Mouse (Mus musculus) liver, embryonic 12.5 days (tissue): ENCODE results near the gene Shf. TPM values are rescaled to one million over a fixed set of nuclear protein-coding genes. Genes with fewer than 3 reads are reported as not detected.
"Not testable (repeated sequence)": the region's sequence is repeated elsewhere in the genome, so short reads cannot be mapped to it uniquely, and the experiment has no call there.

Source experiments
- ATAC-seq: fragments of 200-750 bp; cut with Nextera tagmentation; 2 replicates; pipeline ENCODE4 v1.8.0; 2017; ENCODE audit warnings: moderate number of reproducible peaks, mild to moderate bottlenecking, moderate library complexity
- H3K27ac ChIP-seq: fragments of 300-500 bp; sonication (generic); 2 replicates; pipeline ENCODE4 v1.5.1; 2016; ENCODE audit warnings: mild to moderate bottlenecking
- H3K27me3 ChIP-seq: fragments of 300-500 bp; sonication (generic); replicated peaks from 2 replicates; pipeline ENCODE4 v1.6.1; 2016; ENCODE audit warnings: mild to moderate bottlenecking, moderate library complexity
- H3K36me3 ChIP-seq: fragments of 300-500 bp; sonication (generic); 2 replicates; pipeline ENCODE4 v1.6.1; 2016; ENCODE audit warnings: mild to moderate bottlenecking, moderate library complexity
- H3K4me1 ChIP-seq: fragments of 300-500 bp; sonication (generic); 2 replicates; pipeline ENCODE4 v1.6.1; 2016
- H3K4me2 ChIP-seq: fragments of 300-500 bp; sonication (generic); 2 replicates; pipeline ENCODE4 v1.6.1; 2016; ENCODE audit warnings: mild to moderate bottlenecking, moderate library complexity
- H3K4me3 ChIP-seq: fragments of 300-500 bp; sonication (generic); 2 replicates; pipeline ENCODE4 v1.5.1; 2016; ENCODE audit warnings: mild to moderate bottlenecking, moderate library complexity
- H3K9ac ChIP-seq: fragments of 300-500 bp; sonication (generic); 2 replicates; pipeline ENCODE4 v1.6.1; 2016; ENCODE audit warnings: mild to moderate bottlenecking, moderate library complexity
- H3K9me3 ChIP-seq: fragments of 300-500 bp; sonication (generic); replicated peaks from 2 replicates; pipeline ENCODE4 v1.6.1; 2016; ENCODE audit warnings: mild to moderate bottlenecking, moderate library complexity
- WGBS: fragments of 180-500 bp; shearing (Covaris S2); methylation state at CpG from one replicate; pipeline ENCODE4 v1.1.7; 2016; ENCODE audit not compliant: insufficient replicate concordance; 5-methylcytosine and 5-hydroxymethylcytosine counted together
- polyA plus RNA-seq: library from polyadenylated mRNA; unstranded; fragments of >200 nt; fragmentation: Nextera tagmentation; extraction: Ambion mirVana; gene quantifications from 2 replicates; pipeline ENCODE4 v1.2.1, GENCODE M21; 2016

The Shf gene
- polyA plus RNA-seq, 1 experiment from 2014 or later = 2.0 TPM

- H3K4me1 ChIP-seq = no peaks in the 10 kb centered on the region
- H3K9me3 ChIP-seq = no peaks in the 10 kb centered on the region
- no peak overlapping the region for H3K4me2 ChIP-seq
- ATAC-seq = no peak
- no peak overlapping the region for H3K9ac ChIP-seq
- no peak overlapping the region for H3K4me3 ChIP-seq
- 54% methylated on average over 3 of the region's 3 CpGs for WGBS
- peaks cover 37% of the 10 kb centered on the region for H3K27me3 ChIP-seq
- H3K36me3 ChIP-seq = no peaks in the 10 kb centered on the region
- no peak overlapping the region for H3K27ac ChIP-seq
Observed at GRCm38 (mm10) chr2:122334170-122334569, 34.8 kb downstream of the Shf start.

GRCm38 (mm10) chr2:122332222-122332621 lies 36.7 kb downstream of the Shf start:
- H3K36me3 ChIP-seq = no peaks in the 10 kb centered on the region
- H3K4me1 ChIP-seq = no peaks in the 10 kb centered on the region
- no peak for ATAC-seq
- H3K4me2 ChIP-seq = no peak overlapping the region
- no peak overlapping the region for H3K27ac ChIP-seq
- H3K4me3 ChIP-seq = no peak overlapping the region
- no peak overlapping the region for H3K9ac ChIP-seq
- H3K27me3 ChIP-seq = peaks cover 26% of the 10 kb centered on the region
- no peaks in the 10 kb centered on the region for H3K9me3 ChIP-seq
- WGBS = 75% methylated on average over 3 of the region's 3 CpGs

GRCm38 (mm10) chr2:122330317-122330716 lies 38.6 kb downstream of the Shf start:
- not testable (repeated sequence) for H3K4me2 ChIP-seq, H3K9ac ChIP-seq, H3K36me3 ChIP-seq, H3K9me3 ChIP-seq, ATAC-seq, H3K4me3 ChIP-seq, H3K27me3 ChIP-seq, H3K4me1 ChIP-seq, H3K27ac ChIP-seq
- 63% methylated on average over 6 of the region's 6 CpGs for WGBS

GRCm38 (mm10) chr2:122327986-122328385 lies 41.0 kb downstream of the Shf start:
- no peak overlapping the region for H3K9ac ChIP-seq
- no peaks in the 10 kb centered on the region for H3K9me3 ChIP-seq
- ATAC-seq = no peak
- no peaks in the 10 kb centered on the region for H3K36me3 ChIP-seq
- 67% methylated on average over 3 of the region's 3 CpGs for WGBS
- H3K4me3 ChIP-seq = no peak overlapping the region
- H3K27me3 ChIP-seq = peaks cover 7% of the 10 kb centered on the region; the same call in 1 of the 2 replicates
- no peak overlapping the region for H3K27ac ChIP-seq
- no peaks in the 10 kb centered on the region for H3K4me1 ChIP-seq
- no peak overlapping the region for H3K4me2 ChIP-seq

- ATAC-seq = no peak
- Histone ChIP-seq H3K36me3 (no peaks in the 10 kb centered on the region), H3K4me1 (no peaks in the 10 kb centered on the region), H3K27me3 (peaks cover 7% of the 10 kb centered on the region; the same call in 1 of the 2 replicates), H3K9me3 (no peaks in the 10 kb centered on the region), H3K4me3 (no peak overlapping the region), H3K4me2 (no peak overlapping the region), H3K9ac (no peak overlapping the region), H3K27ac (no peak overlapping the region)
- 64% methylated on average over 2 of the region's 2 CpGs for WGBS
Observed at GRCm38 (mm10) chr2:122325361-122325760, 43.6 kb downstream of the Shf start.

- no peak overlapping the region for H3K4me3 ChIP-seq
- H3K27ac ChIP-seq = no peak overlapping the region
- H3K4me1 ChIP-seq = no peaks in the 10 kb centered on the region
- H3K36me3 ChIP-seq = no peaks in the 10 kb centered on the region
- no peaks in the 10 kb centered on the region for H3K9me3 ChIP-seq
- no peak overlapping the region for H3K9ac ChIP-seq
- H3K4me2 ChIP-seq = no peak overlapping the region
- WGBS = 48% methylated on average over 3 of the region's 3 CpGs
- H3K27me3 ChIP-seq = peaks cover 7% of the 10 kb centered on the region; the same call in 1 of the 2 replicates
- no peak for ATAC-seq
Observed at GRCm38 (mm10) chr2:122324586-122324985, 44.4 kb downstream of the Shf start.

- H3K4me1 ChIP-seq = no peaks in the 10 kb centered on the region
- no peak for ATAC-seq
- H3K9ac ChIP-seq = no peak overlapping the region
- no peak overlapping the region for H3K27ac ChIP-seq
- H3K4me2 ChIP-seq = no peak overlapping the region
- WGBS = 32% methylated on average over 3 of the region's 3 CpGs
- no peak overlapping the region for H3K4me3 ChIP-seq
- H3K9me3 ChIP-seq = no peaks in the 10 kb centered on the region
- no peaks in the 10 kb centered on the region for H3K36me3 ChIP-seq
- peaks cover 12% of the 10 kb centered on the region; the same call in 1 of the 2 replicates for H3K27me3 ChIP-seq
Observed at GRCm38 (mm10) chr2:122323960-122324359, 45.0 kb downstream of the Shf start.

GRCm38 (mm10) chr2:122317384-122317783 lies 51.6 kb downstream of the Shf start:
- Histone ChIP-seq H3K4me3 (no peak overlapping the region), H3K9ac (no peak overlapping the region), H3K27me3 (peaks cover 68% of the 10 kb centered on the region), H3K4me1 (no peaks in the 10 kb centered on the region; the same call in 1 of the 2 replicates), H3K9me3 (no peaks in the 10 kb centered on the region), H3K27ac (no peak overlapping the region), H3K36me3 (no peaks in the 10 kb centered on the region), H3K4me2 (no peak overlapping the region)
- WGBS = 64% methylated on average over 4 of the region's 4 CpGs
- ATAC-seq = no peak

GRCm38 (mm10) chr2:122315372-122315771 lies 53.6 kb downstream of the Shf start, which contains the start of gene Duox1:
Duox1 (plus strand) TSS chr2:122315672.
- no peak for ATAC-seq
- Histone ChIP-seq H3K9ac (no peak within 1 kb of the TSS), H3K4me2 (no peak within 1 kb of the TSS), H3K4me3 (no peak within 1 kb of the TSS), H3K36me3 (no peaks in the 10 kb centered on the region), H3K27ac (no peak within 1 kb of the TSS), H3K27me3 (peaks cover 87% of the 10 kb centered on the region), H3K4me1 (no peaks in the 10 kb centered on the region; the same call in 1 of the 2 replicates), H3K9me3 (no peaks in the 10 kb centered on the region)
- 69% methylated on average over 7 of the region's 7 CpGs for WGBS

GRCm38 (mm10) chr2:122313536-122313935 lies 55.4 kb downstream of the Shf start, which contains the start of gene Duoxa1:
Duoxa1 (minus strand) TSS chr2:122313730.
- ATAC-seq = no peak
- H3K4me3 ChIP-seq = 0 out of 2 replicates have a peak within 1 kb of the TSS, but pooled peaks have one; percentile 8
- 5% methylated on average over 24 of the region's 24 CpGs for WGBS
- no peaks in the 10 kb centered on the region for H3K9me3 ChIP-seq
- H3K4me2 ChIP-seq = peak within 1 kb of the TSS; percentile 45
- no peaks in the 10 kb centered on the region; the same call in 1 of the 2 replicates for H3K4me1 ChIP-seq
- no peaks in the 10 kb centered on the region for H3K36me3 ChIP-seq
- H3K27me3 ChIP-seq = peaks cover 95% of the 10 kb centered on the region
- H3K27ac ChIP-seq = no peak within 1 kb of the TSS
- no peak within 1 kb of the TSS for H3K9ac ChIP-seq

- Histone ChIP-seq H3K4me1 (no peaks in the 10 kb centered on the region; the same call in 1 of the 2 replicates), H3K9ac (no peak overlapping the region), H3K9me3 (no peaks in the 10 kb centered on the region), H3K36me3 (no peaks in the 10 kb centered on the region), H3K27ac (no peak overlapping the region), H3K27me3 (peaks cover 96% of the 10 kb centered on the region), H3K4me2 (peak overlapping the region; percentile 45), H3K4me3 (0 out of 2 replicates have a peak overlapping the region, but pooled peaks have one; percentile 8)
- WGBS = 7% methylated on average over 27 of the region's 27 CpGs
- ATAC-seq = no peak
Observed at GRCm38 (mm10) chr2:122312722-122313417, 56.1 kb downstream of the Shf start.

GRCm38 (mm10) chr2:122311561-122311960 lies 57.4 kb downstream of the Shf start:
- WGBS = 47% methylated on average over 2 of the region's 2 CpGs
- Histone ChIP-seq H3K4me2 (no peak overlapping the region), H3K27me3 (peaks cover 96% of the 10 kb centered on the region), H3K4me1 (no peaks in the 10 kb centered on the region; the same call in 1 of the 2 replicates), H3K9ac (no peak overlapping the region), H3K9me3 (no peaks in the 10 kb centered on the region), H3K4me3 (no peak overlapping the region), H3K36me3 (no peaks in the 10 kb centered on the region), H3K27ac (no peak overlapping the region)
- ATAC-seq = no peak
